In genomic region chr10:70994135-70994497, GRCm38 (mm10) we compare ENCODE assay signal across 26 mouse cellular contexts.
DNase-seq lines count a peak whose midpoint lies in the region; ATAC-seq and TF ChIP-seq lines count a peak whose summit lies in the region.
"Had no signal": no experiment of that assay in that cellular context is flagged by ENCODE, and none has a peak within 500 bp of the region (broad histone marks: within the 10 kb centered on the region; RNA-seq: fewer than 3 reads in every experiment).

No protein-coding gene starts in this region.

- H3K9me3 ChIP-seq in forebrain, embryonic 15.5 days, result no peaks in the 10 kb centered on the region
- no peaks in the 10 kb centered on the region for H3K9me3 ChIP-seq in forebrain, embryonic 12.5 days
- no peaks in the 10 kb centered on the region for H3K9me3 ChIP-seq in limb, embryonic 14.5 days (ENCODE audit: control insufficient read depth, low read length)
- H3K9me3 ChIP-seq in limb, embryonic 10.5 days (replicated peaks), result no peaks in the 10 kb centered on the region
- H3K9me3 ChIP-seq in forebrain, postnatal 0 days (ENCODE audit: low read length), result no peaks in the 10 kb centered on the region
- H3K9me3 ChIP-seq in midbrain, embryonic 15.5 days, result no peaks in the 10 kb centered on the region
- H3K9me3 ChIP-seq: embryonic facial prominence, embryonic 12.5 days; heart, embryonic 12.5 days; kidney, embryonic 15.5 days; midbrain, embryonic 12.5 days; stomach, embryonic 15.5 days had no signal

- no peak for TF ChIP-seq POLR2A in limb, embryonic 14.5 days (IDR thresholded peaks at IDR 0.05; ENCODE audit: borderline replicate concordance, extremely low read depth, insufficient read depth, insufficient read length)

- DNase-seq in limb, embryonic 14.5 days (ENCODE audit: low spot score), result no peak
- DNase-seq in limb, embryonic 10.5 days (ENCODE audit: low spot score), result no peak
- DNase-seq in forebrain, postnatal 0 days, result no peak
- no peak for DNase-seq in heart, postnatal 36 days
- DNase-seq in adipocyte (ENCODE audit: low spot score), result no peak
- DNase-seq: adrenal gland, postnatal 25 days; cerebellum, adult 11 months; gastrocnemius, postnatal 10 days; heart, postnatal 10 days; kidney, adult 11 months; kidney, postnatal 36 days; left cerebral cortex, postnatal 4 days; liver, postnatal 0 days; lung, postnatal 10 days; thymus, adult 18-20 months; thymus, postnatal 36 days had no signal

- H3K27me3 ChIP-seq in forebrain, embryonic 15.5 days, result no peaks in the 10 kb centered on the region
- no peaks in the 10 kb centered on the region for H3K27me3 ChIP-seq in forebrain, embryonic 12.5 days
- H3K27me3 ChIP-seq in limb, embryonic 14.5 days (ENCODE audit: control insufficient read depth, insufficient read depth, low read length), result no peaks in the 10 kb centered on the region
- H3K27me3 ChIP-seq in limb, embryonic 10.5 days (ENCODE audit: low read depth, poor library complexity, severe bottlenecking), result no peaks in the 10 kb centered on the region
- no peaks in the 10 kb centered on the region for H3K27me3 ChIP-seq in forebrain, postnatal 0 days (ENCODE audit: insufficient read depth, low read length)
- no peaks in the 10 kb centered on the region for H3K27me3 ChIP-seq in midbrain, embryonic 15.5 days (replicated peaks)
- H3K27me3 ChIP-seq: embryonic facial prominence, embryonic 12.5 days; heart, embryonic 12.5 days; kidney, embryonic 15.5 days; midbrain, embryonic 12.5 days; stomach, embryonic 15.5 days had no signal

- peak; percentile 58 for ATAC-seq in forebrain, embryonic 15.5 days (replicated peaks)
- ATAC-seq in forebrain, embryonic 12.5 days (ENCODE audit: low FRiP score), result no peak
- no peak for ATAC-seq in limb, embryonic 14.5 days (ENCODE audit: low FRiP score, low read depth)
- no peak for ATAC-seq in forebrain, postnatal 0 days
- peak; percentile 61 for ATAC-seq in midbrain, embryonic 15.5 days (replicated peaks)
- ATAC-seq: CD4-positive, CD25-positive, alpha-beta regulatory T cell, adult 4 months; liver, postnatal 0 days had no signal

- peaks cover 5% of the 10 kb centered on the region for H3K4me1 ChIP-seq in forebrain, embryonic 15.5 days
- H3K4me1 ChIP-seq in forebrain, embryonic 12.5 days, result no peaks in the 10 kb centered on the region
- peaks cover 13% of the 10 kb centered on the region for H3K4me1 ChIP-seq in limb, embryonic 14.5 days (ENCODE audit: control insufficient read depth, insufficient read depth, low read length)
- H3K4me1 ChIP-seq in limb, embryonic 10.5 days, result no peaks in the 10 kb centered on the region
- peaks cover 9% of the 10 kb centered on the region for H3K4me1 ChIP-seq in forebrain, postnatal 0 days (ENCODE audit: insufficient read depth)
- peaks cover 12% of the 10 kb centered on the region for H3K4me1 ChIP-seq in midbrain, embryonic 15.5 days
- H3K4me1 ChIP-seq: embryonic facial prominence, embryonic 12.5 days; heart, embryonic 12.5 days; midbrain, embryonic 12.5 days; stomach, embryonic 15.5 days had no signal

- H3K27ac ChIP-seq in forebrain, embryonic 15.5 days (replicated peaks), result peak overlapping the region; percentile 82
- no peak overlapping the region for H3K27ac ChIP-seq in forebrain, embryonic 12.5 days
- H3K27ac ChIP-seq in limb, embryonic 14.5 days (replicated peaks; ENCODE audit: low read depth, low read length), result peak overlapping the region; percentile 70; the same call in 1 of the 2 replicates
- no peak overlapping the region for H3K27ac ChIP-seq in limb, embryonic 10.5 days
- H3K27ac ChIP-seq in forebrain, postnatal 0 days (ENCODE audit: low read depth, low read length), result peak overlapping the region; percentile 79
- peak overlapping the region; percentile 87 for H3K27ac ChIP-seq in midbrain, embryonic 15.5 days
- H3K27ac ChIP-seq: embryonic facial prominence, embryonic 12.5 days; kidney, embryonic 15.5 days; midbrain, embryonic 12.5 days; stomach, embryonic 15.5 days had no signal

- 87% methylated on average over 2 of the region's 2 CpGs for WGBS in forebrain, embryonic 15.5 days
- WGBS in forebrain, embryonic 12.5 days, result 95% methylated on average over 2 of the region's 2 CpGs
- WGBS in limb, embryonic 14.5 days, result 86% methylated on average over 2 of the region's 2 CpGs
- WGBS in limb, embryonic 10.5 days, result 89% methylated on average over 2 of the region's 2 CpGs
- 74% methylated on average over 2 of the region's 2 CpGs for WGBS in forebrain, postnatal 0 days
- 94% methylated on average over 2 of the region's 2 CpGs for WGBS in midbrain, embryonic 15.5 days

- no peak overlapping the region for H3K4me2 ChIP-seq in forebrain, embryonic 15.5 days (replicated peaks)
- H3K4me2 ChIP-seq in forebrain, embryonic 12.5 days, result no peak overlapping the region
- H3K4me2 ChIP-seq in limb, embryonic 14.5 days (replicated peaks; ENCODE audit: low read depth, low read length, severe bottlenecking), result no peak overlapping the region
- H3K4me2 ChIP-seq in forebrain, postnatal 0 days (ENCODE audit: low read depth), result no peak overlapping the region
- no peak overlapping the region for H3K4me2 ChIP-seq in midbrain, embryonic 15.5 days
- H3K4me2 ChIP-seq: embryonic facial prominence, embryonic 12.5 days; heart, embryonic 12.5 days; kidney, embryonic 15.5 days; liver, embryonic 11.5 days; midbrain, embryonic 12.5 days; stomach, embryonic 15.5 days had no signal

- H3K4me3 ChIP-seq in forebrain, embryonic 15.5 days, result no peak overlapping the region
- no peak overlapping the region for H3K4me3 ChIP-seq in forebrain, embryonic 12.5 days (replicated peaks)
- no peak overlapping the region for H3K4me3 ChIP-seq in limb, embryonic 14.5 days (replicated peaks; ENCODE audit: low read length)
- no peak overlapping the region for H3K4me3 ChIP-seq in limb, embryonic 10.5 days
- H3K4me3 ChIP-seq in forebrain, postnatal 0 days (ENCODE audit: low read depth, low read length), result no peak overlapping the region
- no peak overlapping the region for H3K4me3 ChIP-seq in midbrain, embryonic 15.5 days
- H3K4me3 ChIP-seq: embryonic facial prominence, embryonic 12.5 days; heart, embryonic 12.5 days; kidney, embryonic 15.5 days; midbrain, embryonic 12.5 days; stomach, embryonic 15.5 days had no signal

- no peak for TF ChIP-seq CTCF in forebrain, postnatal 0 days (IDR thresholded peaks at IDR 0.05; ENCODE audit: low read depth)

- H3K36me3 ChIP-seq in forebrain, embryonic 15.5 days, result no peaks in the 10 kb centered on the region
- H3K36me3 ChIP-seq in forebrain, embryonic 12.5 days (replicated peaks), result no peaks in the 10 kb centered on the region
- no peaks in the 10 kb centered on the region for H3K36me3 ChIP-seq in limb, embryonic 14.5 days (ENCODE audit: control insufficient read depth, insufficient read depth, low read length)
- H3K36me3 ChIP-seq in limb, embryonic 10.5 days, result no peaks in the 10 kb centered on the region
- H3K36me3 ChIP-seq in forebrain, postnatal 0 days (ENCODE audit: insufficient read depth), result no peaks in the 10 kb centered on the region
- no peaks in the 10 kb centered on the region for H3K36me3 ChIP-seq in midbrain, embryonic 15.5 days (replicated peaks)
- H3K36me3 ChIP-seq: embryonic facial prominence, embryonic 12.5 days; heart, embryonic 12.5 days; kidney, embryonic 15.5 days; midbrain, embryonic 12.5 days; stomach, embryonic 15.5 days had no signal

- intact Hi-C loops in heart, postnatal 36 days (cut with DNase I), result no loop called here

- H3K9ac ChIP-seq in forebrain, embryonic 15.5 days (replicated peaks), result no peak overlapping the region
- no peak overlapping the region for H3K9ac ChIP-seq in forebrain, embryonic 12.5 days
- no peak overlapping the region for H3K9ac ChIP-seq in limb, embryonic 14.5 days (ENCODE audit: low read depth, low read length, severe bottlenecking)
- no peak overlapping the region for H3K9ac ChIP-seq in forebrain, postnatal 0 days
- H3K9ac ChIP-seq in midbrain, embryonic 15.5 days, result no peak overlapping the region
- H3K9ac ChIP-seq: embryonic facial prominence, embryonic 12.5 days; heart, embryonic 12.5 days; kidney, embryonic 15.5 days; liver, postnatal 0 days; midbrain, embryonic 12.5 days; stomach, embryonic 15.5 days had no signal

Comparison
In these comparisons a context has a peak if more than half of its experiments do, and no peak if none do; other contexts are left out.
1. ATAC-seq: peak in forebrain, embryonic 15.5 days (single experiment) and midbrain, embryonic 15.5 days (single experiment); none in forebrain, embryonic 12.5 days (single experiment), limb, embryonic 14.5 days (single experiment) and forebrain, postnatal 0 days (single experiment).
2. H3K27ac ChIP-seq: peak in forebrain, embryonic 15.5 days (single experiment), limb, embryonic 14.5 days (single experiment), forebrain, postnatal 0 days (single experiment) and midbrain, embryonic 15.5 days (single experiment); none in forebrain, embryonic 12.5 days (single experiment) and limb, embryonic 10.5 days (single experiment).